Mouse (Mus musculus) hematopoietic multipotent progenitor cell, adult 10-12 weeks (in vitro differentiated cells): ENCODE results near the gene Commd6. TPM values are rescaled to one million over a fixed set of nuclear protein-coding genes. Genes with fewer than 3 reads are reported as not detected.

ENCODE experiments used
- polyA plus RNA-seq: library from polyadenylated mRNA; stranded (reverse); fragments of >175 nt; gene quantifications from 2 replicates; pipeline ENCODE4 v1.2.3, GENCODE M21; 2012; ENCODE audit warnings: low replicate concordance

The Commd6 gene
- polyA plus RNA-seq = 13.2 and 24.2 TPM in 2 replicates

DNA sequence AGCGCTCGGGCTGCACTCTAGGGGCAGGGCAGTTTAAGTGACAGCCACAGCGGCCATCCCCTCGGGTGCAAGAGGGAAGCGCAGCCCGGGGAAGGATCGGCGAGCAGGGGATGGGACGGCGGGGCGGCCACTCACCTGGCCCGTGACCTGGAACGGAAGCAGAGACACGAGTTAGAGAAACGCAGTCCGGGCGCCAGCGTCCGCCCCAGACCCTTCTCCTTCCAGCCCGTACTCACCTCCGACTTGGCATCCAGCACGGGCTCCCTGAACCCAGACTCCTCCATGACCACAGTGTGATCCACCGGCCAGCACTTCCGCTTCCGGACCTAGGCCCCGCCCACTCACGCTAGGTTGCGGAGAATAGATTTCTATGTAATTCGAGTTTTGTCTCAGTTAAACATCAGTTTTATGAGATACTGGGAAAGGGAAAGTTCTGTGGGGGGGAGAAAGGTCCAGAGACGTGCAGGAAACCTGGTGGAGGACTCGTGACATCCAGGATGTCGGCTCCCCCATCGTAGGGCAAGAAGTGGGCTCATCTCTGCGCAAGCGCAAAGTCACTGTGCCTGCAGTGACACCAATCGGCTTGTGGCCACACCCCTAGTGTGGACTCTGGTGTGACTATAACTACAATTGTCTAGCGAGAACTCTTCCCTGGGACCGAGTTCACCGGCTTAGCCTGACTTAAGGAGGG lies at the start of gene Commd6:
TSS of gene Commd6 (minus strand) at position 534 of the 691 bp plus-strand sequence.

DNA sequence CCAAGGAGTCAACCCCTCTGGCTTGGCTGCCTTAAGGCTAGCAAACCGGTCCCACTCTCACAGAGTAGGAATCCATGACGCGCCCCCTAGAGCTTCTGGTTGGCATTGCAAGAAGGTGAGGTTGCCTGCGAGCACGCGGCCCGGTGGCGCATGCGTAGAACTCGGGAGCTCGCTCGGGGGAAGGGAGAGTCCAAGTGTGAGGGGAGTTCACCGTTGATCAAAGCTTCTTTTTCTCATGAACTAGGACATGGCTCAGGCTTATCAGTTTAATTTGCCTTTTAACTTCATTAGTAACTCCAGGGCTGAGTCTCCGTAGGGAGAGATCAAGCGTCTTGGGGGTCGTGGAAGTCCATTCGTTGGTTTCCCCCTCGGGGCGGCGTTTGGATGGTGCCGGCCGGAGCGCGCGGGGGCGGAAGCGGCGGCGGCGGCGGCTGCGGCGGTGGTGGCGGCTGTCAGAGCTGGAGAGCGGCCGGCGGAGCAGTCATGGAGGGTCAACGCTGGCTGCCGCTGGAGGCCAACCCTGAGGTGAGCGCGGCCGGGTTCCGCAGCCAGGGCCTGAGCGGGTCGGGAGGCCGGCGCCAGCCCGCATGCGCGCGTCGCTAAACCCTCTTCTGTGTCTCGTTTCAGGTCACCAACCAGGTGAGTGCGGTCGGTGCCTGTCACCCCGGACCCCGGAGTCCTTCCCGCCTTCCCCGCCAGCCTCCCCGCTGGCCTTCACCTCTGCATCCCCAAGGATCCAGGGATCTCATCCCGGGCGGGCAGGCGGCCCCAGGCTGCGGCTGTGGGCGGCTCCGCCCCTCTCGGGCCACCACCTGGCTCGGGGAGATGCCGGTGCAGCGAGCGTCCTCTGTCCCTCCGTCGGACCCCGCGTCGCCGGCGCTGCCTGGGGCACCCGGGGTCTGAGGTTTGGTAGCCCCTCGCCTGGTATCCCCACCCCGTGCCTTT lies 13.4 kb upstream of the Commd6 start, which contains the start of gene Uchl3:
TSS of gene Uchl3 (plus strand) at position 387 of the 945 bp plus-strand sequence.

DNA sequence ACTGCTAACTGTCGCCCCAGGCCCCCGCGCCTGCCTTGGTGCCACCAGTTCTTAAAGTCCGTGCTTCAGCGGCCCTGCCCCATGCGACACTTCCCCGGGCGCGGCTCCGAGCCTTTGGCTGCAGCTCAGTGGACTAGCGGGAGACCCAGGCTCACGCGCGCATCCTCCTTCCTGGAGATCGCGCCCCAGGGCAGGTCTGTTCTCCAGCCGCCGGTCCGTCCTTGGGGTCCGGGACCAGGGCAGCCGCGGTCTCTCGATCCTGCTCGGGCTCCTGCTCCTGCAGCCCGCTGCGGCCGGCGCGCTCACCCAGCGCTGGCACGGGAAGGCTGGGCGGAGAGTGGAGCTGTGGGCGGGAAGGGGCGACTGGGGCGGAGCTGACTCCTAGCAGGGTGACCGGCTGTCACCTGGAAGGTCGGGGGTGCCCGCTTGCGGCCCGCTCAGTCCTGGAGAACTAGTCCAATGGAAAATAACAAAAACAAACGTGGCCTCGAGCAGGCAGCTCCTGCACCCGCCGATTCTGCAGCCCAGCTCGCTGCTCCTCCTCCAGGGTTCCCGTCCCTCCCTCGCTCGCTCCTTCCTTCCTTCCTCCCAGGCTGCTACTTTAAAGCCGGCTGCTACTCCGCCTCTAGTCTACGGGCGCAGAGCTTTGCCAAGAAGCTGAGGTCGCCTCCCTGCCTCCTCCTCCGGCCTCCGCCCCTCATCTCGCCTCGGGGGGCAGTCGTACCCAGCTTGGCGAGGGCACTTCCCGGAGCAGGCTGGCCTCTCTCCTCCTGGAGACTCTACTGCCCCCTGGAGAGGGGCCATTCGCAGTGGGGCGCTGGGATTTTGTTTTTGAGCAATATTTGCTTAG lies 31.7 kb downstream of the Commd6 start, which contains the start of gene Tbc1d4:
TSS of gene Tbc1d4 (minus strand) at position 673 of the 850 bp plus-strand sequence.

Other genes with a start within 250 kb of the Commd6 start
- 4.2 and 6.0 TPM in 2 replicates for gene Tbc1d4, start 31.5 kb downstream of the Commd6 start, polyA plus RNA-seq
- gene Uchl3, start 13.3 kb upstream of the Commd6 start, polyA plus RNA-seq = 9.7 and 11.0 TPM in 2 replicates
- gene Gm9922, start 89.1 kb upstream of the Commd6 start, polyA plus RNA-seq = 6.2 and 25.7 TPM in 2 replicates
- gene Lmo7, start 89.3 kb upstream of the Commd6 start, polyA plus RNA-seq = 1.9 and 4.5 TPM in 2 replicates